Mouse (Mus musculus) layer of hippocampus, adult 18-20 months (tissue): ENCODE measurements around the gene Exoc4. TPM values are rescaled to one million over a fixed set of nuclear protein-coding genes. Genes with fewer than 3 reads are reported as not detected.

Experiments used
- DNase-seq, 2 experiments: peaks; one replicate each; pipeline ENCODE4 v3.0.0; 2022; ENCODE audit warnings: low spot score in 2 of 2
- total RNA-seq, 2 experiments: library from RNA; stranded (reverse); gene quantifications; 2 replicates each; pipeline ENCODE4 v1.2.3; 2021

The Exoc4 gene
- total RNA-seq, 2 experiments from 2014 or later: 82.7 to 87.8 TPM

DNA sequence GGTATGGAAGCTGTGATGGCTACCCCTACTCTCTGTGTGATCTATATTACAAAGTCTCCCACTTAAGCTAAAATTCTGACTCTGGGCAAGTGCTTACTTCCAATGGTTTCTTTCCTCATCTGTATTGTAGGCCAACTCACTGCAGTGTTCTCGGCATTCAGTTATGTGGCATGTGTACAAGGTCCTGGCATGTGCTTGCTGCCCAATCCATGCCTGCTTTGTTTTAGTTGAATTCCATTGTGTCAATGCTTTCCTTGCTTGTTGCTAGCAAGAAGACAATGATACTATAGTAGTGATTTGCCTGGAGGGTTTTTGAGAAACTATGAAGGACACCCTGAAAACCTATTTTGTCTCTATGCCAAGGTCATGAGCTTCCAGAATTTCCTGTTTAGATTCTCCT is 365.1 kb downstream of the Exoc4 start:
- DNase-seq: no peak

DNA sequence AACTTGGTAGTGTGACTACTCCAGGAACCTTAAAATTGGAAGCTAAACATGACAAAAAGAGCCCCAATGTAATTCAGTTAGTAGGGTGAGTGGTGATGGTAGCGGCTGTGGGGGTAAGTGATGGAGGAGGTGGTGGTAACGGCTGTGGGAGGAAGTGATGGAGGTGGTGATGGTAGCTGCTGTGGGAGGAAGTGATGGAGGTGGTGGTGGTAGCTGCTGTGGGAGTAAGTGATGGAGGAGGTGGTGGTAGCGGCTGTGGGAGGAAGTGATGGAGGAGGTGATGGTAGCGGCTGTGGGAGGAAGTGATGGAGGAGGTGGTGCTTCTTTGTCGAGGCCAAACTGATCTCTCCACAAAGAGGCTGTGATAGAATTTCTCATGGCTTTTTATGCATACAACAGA is 369.7 kb downstream of the Exoc4 start:
- DNase-seq: no peak

- no peak for DNase-seq
Observed at GRCm38 (mm10) chr6:33620701-33621100, 371.8 kb downstream of the Exoc4 start.

DNA sequence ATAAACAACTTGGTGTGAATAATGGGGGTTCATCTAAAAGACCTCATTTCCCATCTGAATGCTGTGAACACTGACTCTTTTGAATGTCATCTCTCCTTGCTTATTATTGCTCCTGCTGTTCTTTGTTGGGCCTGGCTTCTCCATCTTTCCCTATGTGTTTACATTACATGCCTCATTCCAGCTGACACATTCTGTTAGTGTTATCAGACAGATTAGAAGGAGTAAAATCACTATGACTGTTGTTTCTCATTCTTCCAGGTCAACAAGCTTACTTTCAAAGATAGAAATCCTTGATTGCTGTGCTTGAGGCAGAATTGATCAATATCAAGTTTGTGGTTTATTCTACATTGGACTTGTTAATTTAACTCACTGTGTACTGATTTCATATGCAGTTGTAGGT is 377.0 kb downstream of the Exoc4 start:
- DNase-seq: no peak

DNA sequence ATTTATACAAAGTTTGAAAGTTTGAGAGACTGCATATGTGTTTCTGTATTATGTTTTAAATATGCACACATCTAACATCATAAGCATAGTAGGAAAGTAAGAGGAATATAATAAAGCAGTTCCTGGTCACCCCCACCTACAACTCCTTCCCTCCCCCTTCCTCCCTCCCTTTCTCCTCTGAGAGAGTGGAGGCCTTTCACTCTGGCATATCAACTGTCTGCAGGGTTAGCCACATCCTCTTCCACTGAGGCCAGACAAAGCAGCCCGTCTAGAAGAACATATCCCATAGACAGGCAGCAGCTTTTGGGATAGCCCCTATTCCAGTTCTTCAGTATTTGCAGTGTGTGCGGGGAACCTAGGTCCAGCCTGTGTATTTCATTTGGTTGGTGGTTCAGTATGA is 382.2 kb downstream of the Exoc4 start:
- DNase-seq: no peak

- no peak for DNase-seq
Observed at GRCm38 (mm10) chr6:33637192-33637591, 388.3 kb downstream of the Exoc4 start.

- DNase-seq: peak; percentile 39 to 72
Observed at GRCm38 (mm10) chr6:33681778-33682640, 433.1 kb downstream of the Exoc4 start.

DNA sequence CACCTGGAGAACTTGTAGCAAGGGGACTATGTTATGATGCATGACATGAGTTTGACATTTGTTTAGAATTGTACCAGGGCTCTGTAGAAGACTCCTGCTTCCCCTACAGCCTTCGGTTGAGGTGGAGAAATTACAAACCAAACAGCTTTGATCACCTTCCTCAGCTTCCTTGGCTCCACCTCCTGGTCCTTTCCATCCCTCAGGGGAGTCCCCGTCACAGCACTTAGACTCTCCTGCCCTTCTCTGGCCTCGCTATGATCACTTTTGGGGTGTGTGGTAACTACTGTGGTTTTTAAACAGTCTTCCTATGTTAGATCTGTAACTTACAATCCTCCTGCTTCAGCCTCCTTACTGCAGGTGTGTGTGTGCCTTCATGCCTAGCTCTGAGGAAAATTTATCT is 434.6 kb downstream of the Exoc4 start:
- no peak for DNase-seq

DNA sequence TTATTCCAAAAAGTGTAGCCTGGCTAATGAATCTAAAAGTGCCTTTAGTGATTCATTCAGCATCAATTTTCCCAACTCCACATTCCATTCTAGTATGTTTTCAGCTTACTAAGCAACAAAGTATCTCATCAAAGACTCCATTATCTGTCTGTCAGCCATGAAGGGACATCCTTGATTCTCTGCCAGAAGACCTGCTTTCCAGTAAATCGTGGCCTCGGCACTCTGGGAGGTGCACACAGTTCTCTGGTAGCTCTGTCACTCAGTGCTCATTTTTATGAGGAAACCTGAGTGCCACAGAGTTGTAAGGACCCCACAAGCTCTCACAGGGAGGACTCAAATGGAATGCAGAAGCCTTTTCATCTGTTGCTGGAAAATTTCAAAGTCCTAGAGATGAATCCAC is 436.4 kb downstream of the Exoc4 start:
- no peak for DNase-seq

DNA sequence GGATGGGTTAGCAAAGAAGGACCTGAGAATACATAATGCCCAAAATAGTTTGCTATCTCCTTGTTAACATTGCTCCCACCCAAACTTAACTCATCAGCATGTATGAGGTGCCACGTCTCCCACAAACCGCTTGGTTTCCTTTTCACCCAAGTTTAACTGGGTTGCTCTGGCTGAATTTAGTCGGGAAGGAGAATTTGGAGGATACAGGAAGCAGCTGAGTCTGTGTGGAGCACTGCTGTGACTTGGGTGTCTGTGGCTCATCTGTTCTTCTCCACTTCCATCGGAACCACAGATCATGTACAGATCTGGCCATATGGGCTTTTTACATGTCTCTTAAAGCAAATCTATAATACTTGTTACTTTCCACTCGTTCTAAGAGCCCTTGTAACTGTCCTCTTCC is 441.7 kb downstream of the Exoc4 start:
- no peak for DNase-seq

DNA sequence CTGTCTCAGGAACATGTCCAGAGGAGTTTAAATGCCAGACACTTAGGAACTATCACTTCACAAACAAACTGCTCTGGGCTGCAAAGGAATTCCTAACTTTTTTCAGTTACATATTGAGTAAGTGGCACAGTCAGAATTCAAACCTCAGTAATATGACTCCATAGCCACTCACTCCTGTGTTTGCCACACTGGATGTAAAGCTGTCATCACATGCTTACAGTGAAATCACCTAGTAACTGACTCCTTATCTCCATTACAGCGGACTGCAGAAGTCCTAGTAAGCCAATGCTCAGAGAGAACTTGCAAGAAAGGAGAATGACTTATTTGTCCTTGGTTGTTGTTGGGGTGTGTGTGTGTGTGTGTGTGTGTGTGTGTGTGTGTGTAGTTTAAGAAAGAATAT is 448.1 kb downstream of the Exoc4 start:
- no peak for DNase-seq

DNA sequence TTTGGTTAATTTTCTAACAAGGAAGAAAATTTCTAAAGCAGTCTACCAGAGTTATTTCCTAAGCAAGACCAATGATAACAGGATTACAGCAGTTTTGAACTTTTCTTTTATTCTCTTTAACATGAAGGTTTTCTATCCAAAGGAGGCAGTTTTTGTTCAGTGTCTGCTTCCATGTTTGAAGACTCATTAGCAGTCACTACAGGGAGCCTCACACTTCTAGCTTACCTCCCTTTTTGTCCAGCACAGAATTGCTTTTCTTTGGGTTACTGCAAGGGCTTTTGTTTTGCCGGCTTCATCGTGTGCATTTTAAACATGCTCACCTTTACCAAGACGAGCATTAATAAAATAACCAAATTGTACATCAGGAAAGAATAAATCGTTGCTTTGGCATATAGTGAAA is 460.0 kb downstream of the Exoc4 start:
- DNase-seq: no peak

- no peak for DNase-seq
Observed at GRCm38 (mm10) chr6:33709340-33709739, 460.5 kb downstream of the Exoc4 start.

- DNase-seq: no peak
Observed at GRCm38 (mm10) chr6:33711742-33712141, 462.9 kb downstream of the Exoc4 start.

GRCm38 (mm10) chr6:33712540-33713118 is 463.7 kb downstream of the Exoc4 start:
- no peak for DNase-seq

- peak in 1 of 2 experiments; percentile 36 for DNase-seq
Observed at GRCm38 (mm10) chr6:33716254-33716965, 467.5 kb downstream of the Exoc4 start.

DNA sequence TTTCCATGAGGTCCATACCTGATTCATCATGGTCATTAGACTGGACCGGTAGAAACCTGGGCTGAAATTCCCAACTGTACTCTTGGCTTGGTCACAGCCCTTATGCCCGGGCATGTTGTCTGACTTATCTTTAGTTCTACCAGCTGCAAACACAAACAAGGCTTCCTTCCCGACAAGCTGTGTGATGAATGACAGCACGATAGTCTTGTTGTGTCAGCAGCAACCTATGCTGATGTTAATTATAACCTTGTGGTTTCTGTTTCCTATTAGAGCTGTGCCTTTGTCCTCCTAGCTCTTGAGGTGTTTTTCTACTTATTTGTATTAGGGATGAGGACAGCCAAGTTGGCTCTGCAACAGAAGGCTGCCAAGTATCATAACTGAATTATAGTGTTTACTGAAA is 472.3 kb downstream of the Exoc4 start:
- DNase-seq: no peak

- no peak for DNase-seq
Observed at GRCm38 (mm10) chr6:33722811-33723210, 473.9 kb downstream of the Exoc4 start.

DNA sequence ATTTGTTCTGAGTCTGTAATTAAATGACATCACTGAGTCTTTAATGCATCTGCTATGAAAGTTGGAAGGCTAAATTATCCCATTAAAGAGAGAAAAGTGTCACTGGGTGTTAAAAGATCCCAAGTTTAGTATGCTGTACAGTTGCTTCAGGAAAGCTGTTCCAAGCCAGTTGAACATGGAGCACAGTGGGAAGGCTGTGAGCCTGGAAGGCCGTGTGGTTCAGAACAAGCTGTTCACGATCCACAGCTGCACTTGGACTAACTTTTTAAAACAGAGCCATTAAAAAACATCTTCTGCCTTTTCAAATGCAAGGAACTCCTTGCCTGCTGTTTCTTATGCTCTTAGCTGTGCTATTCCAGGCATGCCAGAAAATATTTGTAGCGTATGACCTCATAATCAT is 475.7 kb downstream of the Exoc4 start:
- DNase-seq: peak in 1 of 2 experiments; percentile 45

DNA sequence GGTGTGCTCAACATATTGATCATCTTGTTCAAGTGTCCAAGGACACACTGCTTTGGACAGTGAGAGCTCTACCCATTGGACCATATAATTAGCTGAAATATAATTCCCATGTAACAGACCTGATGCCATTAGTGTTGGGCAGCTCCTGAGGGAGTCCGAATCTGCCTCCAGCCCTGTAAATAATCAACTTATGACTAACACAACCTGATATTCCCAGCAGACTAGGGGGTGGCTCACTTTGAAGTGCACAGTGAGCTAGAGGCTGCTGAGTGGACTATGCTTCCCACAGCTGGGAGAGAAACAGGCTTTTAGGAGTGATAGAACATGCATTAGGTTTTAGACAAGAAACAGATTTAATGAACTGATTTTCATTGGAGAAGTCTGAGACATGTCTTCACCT is 478.4 kb downstream of the Exoc4 start:
- DNase-seq: no peak

DNA sequence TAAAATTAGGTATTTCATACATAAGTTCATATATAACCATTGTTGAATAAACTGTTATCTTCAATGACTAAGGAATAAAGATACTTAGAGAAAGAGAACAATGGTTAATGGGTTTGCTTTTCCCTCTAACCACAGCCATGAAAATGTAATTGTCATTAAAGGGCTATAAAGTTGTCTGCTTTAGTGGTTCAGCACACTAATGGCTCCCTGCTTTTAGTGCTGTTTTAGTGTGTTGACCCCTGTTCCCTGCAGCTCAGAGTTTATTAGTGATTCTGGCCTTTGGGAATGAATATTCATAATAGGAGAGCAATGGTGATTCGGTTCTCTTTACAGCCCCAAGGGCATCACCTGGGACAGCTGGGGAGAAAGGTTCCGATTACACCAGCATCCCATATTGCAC is 483.3 kb downstream of the Exoc4 start:
- no peak for DNase-seq

GRCm38 (mm10) chr6:33733602-33734001 is 484.7 kb downstream of the Exoc4 start:
- DNase-seq: peak in 1 of 2 experiments; percentile 10
